Mouse (Mus musculus) liver, embryonic 11.5 days (tissue): ENCODE measurements around the gene Tulp4. TPM values are rescaled to one million over a fixed set of nuclear protein-coding genes. Genes with fewer than 3 reads are reported as not detected.

Experiments used
- ATAC-seq: fragments of 200-750 bp; cut with Nextera tagmentation; replicated peaks from 2 replicates; pipeline ENCODE4 v1.8.0; 2017; ENCODE audit warnings: moderate number of reproducible peaks, mild to moderate bottlenecking, moderate TSS enrichment, moderate library complexity; ENCODE audit not compliant: low FRiP score
- DNase-seq: peaks from one replicate; pipeline ENCODE4 v3.0.0-alpha.2; 2017; ENCODE audit warnings: low spot score
- H3K27ac ChIP-seq: fragments of 300-500 bp; sonication (generic); 2 replicates; pipeline ENCODE4 v1.5.1; 2014; ENCODE audit warnings: mild to moderate bottlenecking, low read depth, low read length, control low read depth
- H3K27me3 ChIP-seq: fragments of 300-500 bp; sonication (generic); replicated peaks from 2 replicates; pipeline ENCODE4 v1.6.1; 2014; ENCODE audit warnings: low read length, mixed read lengths; ENCODE audit not compliant: control insufficient read depth, insufficient read depth
- H3K36me3 ChIP-seq: fragments of 300-500 bp; sonication (generic); 2 replicates; pipeline ENCODE4 v1.6.1; 2014; ENCODE audit warnings: mild to moderate bottlenecking, low read length, moderate library complexity, mixed read lengths; ENCODE audit not compliant: control insufficient read depth, insufficient read depth
- H3K4me1 ChIP-seq: fragments of 300-500 bp; sonication (generic); replicated peaks from 2 replicates; pipeline ENCODE4 v1.6.1; 2014; ENCODE audit warnings: low read length, mixed read lengths; ENCODE audit not compliant: control insufficient read depth, insufficient read depth
- H3K4me2 ChIP-seq: fragments of 300-500 bp; sonication (generic); 2 replicates; pipeline ENCODE4 v1.6.1; 2014; ENCODE audit warnings: mild to moderate bottlenecking, control low read depth, moderate library complexity
- H3K4me3 ChIP-seq: fragments of 300-500 bp; sonication (generic); 2 replicates; pipeline ENCODE4 v1.5.1; 2014; ENCODE audit warnings: low read depth, low read length, control low read depth
- H3K9ac ChIP-seq: fragments of 300-500 bp; sonication (generic); 2 replicates; pipeline ENCODE4 v1.6.1; 2014; ENCODE audit warnings: low read depth, low read length, control low read depth
- H3K9me3 ChIP-seq: fragments of 300-500 bp; sonication (generic); 2 replicates; pipeline ENCODE4 v1.6.1; 2016; ENCODE audit warnings: low read length, inconsistent platforms, mixed read lengths; ENCODE audit not compliant: control insufficient read depth
- WGBS: fragments of 180-500 bp; shearing (Covaris S2); extraction: QIAGEN DNeasy Blood & Tissue Kit; methylation state at CpG from one replicate; pipeline ENCODE4 v1.1.7; 2014; 5-methylcytosine and 5-hydroxymethylcytosine counted together
- polyA plus RNA-seq: library from polyadenylated mRNA; unstranded; fragments of >200 nt; fragmentation: Nextera tagmentation; extraction: Ambion mirVana; gene quantifications from 2 replicates; pipeline ENCODE4 v1.2.1, GENCODE M21; 2014

Gene Tulp4
- polyA plus RNA-seq, 1 experiment from 2014 or later, result 71.9 TPM

- DNase-seq (no peak), ATAC-seq (no peak)
- no peak overlapping the region for H3K27ac ChIP-seq
- WGBS, result 79% methylated on average over 6 of the region's 6 CpGs
- no peaks in the 10 kb centered on the region for H3K9me3 ChIP-seq
- no peaks in the 10 kb centered on the region; the same call in 1 of the 2 replicates for H3K36me3 ChIP-seq
- H3K4me1 ChIP-seq, result no peaks in the 10 kb centered on the region
- H3K9ac ChIP-seq, result no peak overlapping the region
- no peak overlapping the region for H3K4me3 ChIP-seq
- H3K27me3 ChIP-seq, result no peaks in the 10 kb centered on the region
- no peak overlapping the region for H3K4me2 ChIP-seq
Observed at GRCm38 (mm10) chr17:6113653-6114052, 7.4 kb downstream of the Tulp4 start.

- H3K9me3 ChIP-seq, result no peaks in the 10 kb centered on the region
- no peaks in the 10 kb centered on the region for H3K27me3 ChIP-seq
- no peak overlapping the region for H3K4me3 ChIP-seq
- no peak overlapping the region for H3K4me2 ChIP-seq
- no peaks in the 10 kb centered on the region for H3K4me1 ChIP-seq
- DNase-seq (no peak), ATAC-seq (no peak)
- no peaks in the 10 kb centered on the region for H3K36me3 ChIP-seq
- H3K9ac ChIP-seq, result no peak overlapping the region
- H3K27ac ChIP-seq, result no peak overlapping the region
- 88% methylated on average over 9 of the region's 9 CpGs for WGBS
Observed at GRCm38 (mm10) chr17:6115085-6115484, 8.8 kb downstream of the Tulp4 start.

- WGBS, result 83% methylated on average over 4 of the region's 4 CpGs
- no peaks in the 10 kb centered on the region for H3K4me1 ChIP-seq
- no peak overlapping the region for H3K9ac ChIP-seq
- no peaks in the 10 kb centered on the region for H3K27me3 ChIP-seq
- DNase-seq (no peak), ATAC-seq (no peak)
- no peaks in the 10 kb centered on the region for H3K9me3 ChIP-seq
- H3K4me2 ChIP-seq, result no peak overlapping the region
- peaks cover 3% of the 10 kb centered on the region; the same call in 1 of the 2 replicates for H3K36me3 ChIP-seq
- no peak overlapping the region for H3K27ac ChIP-seq
- no peak overlapping the region for H3K4me3 ChIP-seq
Observed at GRCm38 (mm10) chr17:6117148-6117725, 11.0 kb downstream of the Tulp4 start.

- Histone ChIP-seq H3K27me3 (no peaks in the 10 kb centered on the region), H3K4me2 (no peak overlapping the region), H3K36me3 (peaks cover 4% of the 10 kb centered on the region; the same call in 1 of the 2 replicates), H3K9me3 (no peaks in the 10 kb centered on the region), H3K9ac (no peak overlapping the region), H3K4me3 (no peak overlapping the region), H3K27ac (no peak overlapping the region), H3K4me1 (no peaks in the 10 kb centered on the region)
- DNase-seq (no peak), ATAC-seq (no peak)
- 91% methylated on average over 3 of the region's 3 CpGs for WGBS
Observed at GRCm38 (mm10) chr17:6117917-6118316, 11.7 kb downstream of the Tulp4 start.

- ATAC-seq, result no peak
- no peak overlapping the region for H3K4me2 ChIP-seq
Observed at GRCm38 (mm10) chr17:6118861-6119260, 12.6 kb downstream of the Tulp4 start.

GRCm38 (mm10) chr17:6123776-6124175 lies 17.5 kb downstream of the Tulp4 start:
- Histone ChIP-seq H3K4me3 (no peak overlapping the region), H3K9ac (no peak overlapping the region), H3K27me3 (no peaks in the 10 kb centered on the region), H3K4me1 (no peaks in the 10 kb centered on the region), H3K36me3 (peaks cover 6% of the 10 kb centered on the region; the same call in 1 of the 2 replicates), H3K9me3 (no peaks in the 10 kb centered on the region), H3K27ac (no peak overlapping the region), H3K4me2 (no peak overlapping the region)
- 88% methylated on average over 4 of the region's 4 CpGs for WGBS
- ATAC-seq (no peak), DNase-seq (no peak)

More at GRCm38 (mm10) chr17:6118861-6119260, 12.6 kb downstream of the Tulp4 start:
- DNase-seq, result no peak
- WGBS, result 89% methylated on average over 4 of the region's 4 CpGs
- H3K27me3 ChIP-seq, result no peaks in the 10 kb centered on the region
- H3K36me3 ChIP-seq, result peaks cover 4% of the 10 kb centered on the region; the same call in 1 of the 2 replicates
- no peaks in the 10 kb centered on the region for H3K4me1 ChIP-seq
- no peak overlapping the region for H3K4me3 ChIP-seq
- H3K9me3 ChIP-seq, result no peaks in the 10 kb centered on the region
- no peak overlapping the region for H3K9ac ChIP-seq
- H3K27ac ChIP-seq, result no peak overlapping the region

- no peak overlapping the region for H3K27ac ChIP-seq
- H3K4me3 ChIP-seq, result no peak overlapping the region
- WGBS, result 89% methylated on average over 3 of the region's 3 CpGs
- no peaks in the 10 kb centered on the region for H3K27me3 ChIP-seq
- H3K9me3 ChIP-seq, result no peaks in the 10 kb centered on the region
- no peak for ATAC-seq
- DNase-seq, result no peak
- no peaks in the 10 kb centered on the region for H3K4me1 ChIP-seq
- H3K36me3 ChIP-seq, result peaks cover 6% of the 10 kb centered on the region; the same call in 1 of the 2 replicates
- H3K4me2 ChIP-seq, result no peak overlapping the region
- no peak overlapping the region for H3K9ac ChIP-seq
Observed at GRCm38 (mm10) chr17:6125441-6125840, 19.2 kb downstream of the Tulp4 start.

- 31% methylated on average over 3 of the region's 3 CpGs for WGBS
- H3K27ac ChIP-seq, result no peak overlapping the region
Observed at GRCm38 (mm10) chr17:6128039-6128438, 21.8 kb downstream of the Tulp4 start.

GRCm38 (mm10) chr17:6129361-6129760 lies 23.1 kb downstream of the Tulp4 start:
- H3K27me3 ChIP-seq, result no peaks in the 10 kb centered on the region
- 76% methylated on average over 4 of the region's 4 CpGs for WGBS
- H3K9me3 ChIP-seq, result no peaks in the 10 kb centered on the region
- no peak for ATAC-seq
- no peak overlapping the region for H3K4me3 ChIP-seq
- H3K9ac ChIP-seq, result no peak overlapping the region
- H3K4me1 ChIP-seq, result no peaks in the 10 kb centered on the region
- DNase-seq, result no peak
- H3K36me3 ChIP-seq, result peaks cover 2% of the 10 kb centered on the region; the same call in 1 of the 2 replicates
- no peak overlapping the region for H3K4me2 ChIP-seq
- no peak overlapping the region for H3K27ac ChIP-seq

More at GRCm38 (mm10) chr17:6128039-6128438, 21.8 kb downstream of the Tulp4 start:
- no peak for ATAC-seq
- peaks cover 2% of the 10 kb centered on the region; the same call in 1 of the 2 replicates for H3K36me3 ChIP-seq
- H3K9ac ChIP-seq, result no peak overlapping the region
- no peaks in the 10 kb centered on the region for H3K4me1 ChIP-seq
- no peak for DNase-seq
- H3K4me2 ChIP-seq, result no peak overlapping the region
- no peak overlapping the region for H3K4me3 ChIP-seq
- H3K9me3 ChIP-seq, result no peaks in the 10 kb centered on the region
- no peaks in the 10 kb centered on the region for H3K27me3 ChIP-seq
